Mouse (Mus musculus) stomach, postnatal 0 days (tissue): ENCODE measurements at regions not wholly inside any gene's neighbourhood (a gene's known extent, or its start where the extent isn't known, plus 50 kb on each side); places are given as distances from the start of the nearest gene placed in this dataset.

Source experiments
- CTCF ChIP-seq: IDR thresholded peaks from 2 replicates; pipeline ENCODE4 v1.5.1; 2016; ENCODE audit warnings: antibody characterized with exemption, low read depth, mild to moderate bottlenecking, moderate library complexity
- EP300 ChIP-seq: optimal IDR thresholded peaks from 2 replicates; pipeline ENCODE3; 2016; ENCODE audit warnings: antibody characterized with exemption

DNA sequence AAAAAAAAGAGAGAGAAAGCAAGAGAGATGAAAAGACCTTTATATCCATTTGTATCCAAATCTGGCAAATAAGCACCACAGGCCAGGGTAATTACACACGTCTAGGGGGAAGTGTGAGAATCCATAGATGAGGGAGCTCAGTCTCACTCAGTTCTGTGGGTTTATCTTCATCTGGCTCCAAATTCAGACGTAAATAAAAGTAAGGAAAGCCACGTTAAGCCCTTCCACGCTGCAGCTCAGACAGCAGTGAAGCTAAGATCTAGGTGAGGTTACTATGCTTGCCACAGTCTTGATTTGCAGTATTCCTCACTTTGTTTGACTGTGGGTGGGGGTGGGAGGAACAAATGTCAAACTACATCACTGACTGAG lies 481.1 kb upstream of the Nrsn1 start:
- TF ChIP-seq CTCF, result no peak
- TF ChIP-seq EP300, result no peak
